Mouse (Mus musculus): ENCODE measurements around the gene Pask.

GRCm38 (mm10) chr1:93268246-93268645, 75.0 kb downstream of the Pask start:
- TF ChIP-seq CTCF (IDR thresholded peaks at IDR 0.05; ENCODE audit: control insufficient read depth, insufficient read depth, insufficient read length) (no peak), FOSL1 (IDR thresholded peaks at IDR 0.05; ENCODE audit: insufficient read depth, low read length, poor library complexity, severe bottlenecking) (no peak), USF1 (IDR thresholded peaks at IDR 0.05; ENCODE audit: low read depth) (no peak), CEBPB (IDR thresholded peaks at IDR 0.05; ENCODE audit: low read depth) (no peak), MYOG (IDR thresholded peaks at IDR 0.05; ENCODE audit: control insufficient read depth, extremely low read depth, insufficient read length) (no peak)
